Mouse (Mus musculus) fat pad, adult 2 months (tissue): ENCODE measurements around the gene Abcc3.
A peak's percentile ranks its signal among the peaks of the same experiment; 100 is the strongest.

ENCODE experiments used
- DNase-seq: peaks from one replicate; pipeline ENCODE4 v3.0.0-alpha.2; 2011; ENCODE audit warnings: low read depth, low spot score; ENCODE audit errors: extremely low read depth

The Abcc3 gene

GRCm38 (mm10) chr11:94355521-94356217 lies 37.1 kb downstream of the Abcc3 start:
- no peak for DNase-seq

DNA sequence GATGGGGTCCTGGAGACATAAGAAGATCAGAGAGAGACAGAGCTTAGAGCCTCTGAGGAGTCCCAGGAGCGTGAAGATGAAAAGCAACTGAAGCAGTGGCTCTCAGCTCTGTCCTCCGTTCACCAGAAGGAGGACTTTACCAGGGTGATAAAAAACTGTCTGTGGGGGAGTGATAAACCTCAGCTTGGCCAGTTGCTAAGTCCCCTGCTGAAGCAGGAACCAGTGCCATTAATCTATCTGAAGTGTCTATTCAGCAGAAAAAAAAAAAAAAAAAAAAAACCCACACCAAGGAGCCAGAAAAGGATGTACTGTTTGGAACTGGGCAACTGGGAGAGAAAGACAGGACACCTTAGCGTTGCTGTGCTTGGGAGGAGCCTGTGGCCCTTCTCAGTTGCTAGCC lies 41.7 kb downstream of the Abcc3 start:
- no peak for DNase-seq

DNA sequence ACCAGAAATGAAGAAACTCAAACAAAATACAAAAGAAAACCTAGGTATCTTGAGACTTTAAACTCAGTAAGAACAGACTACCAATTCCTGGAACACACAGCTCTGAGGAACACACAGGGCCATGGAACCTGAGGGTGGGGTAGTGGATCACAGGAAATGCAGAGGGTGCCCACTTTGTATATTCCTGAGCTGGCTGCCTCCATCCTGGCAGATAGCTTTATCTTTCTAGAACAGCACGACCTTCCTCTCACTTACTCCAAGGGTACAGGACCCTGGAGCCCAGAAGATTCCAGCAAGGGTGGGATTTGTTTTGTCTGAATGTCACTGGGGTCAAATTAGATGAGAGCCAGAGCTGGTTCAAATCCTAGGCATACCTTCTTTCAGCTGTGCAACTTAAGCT lies 42.5 kb downstream of the Abcc3 start:
- DNase-seq, result no peak

GRCm38 (mm10) chr11:94349839-94350238 lies 43.0 kb downstream of the Abcc3 start:
- DNase-seq, result no peak

- DNase-seq, result no peak
Observed at GRCm38 (mm10) chr11:94347063-94347575, 45.7 kb downstream of the Abcc3 start.

DNA sequence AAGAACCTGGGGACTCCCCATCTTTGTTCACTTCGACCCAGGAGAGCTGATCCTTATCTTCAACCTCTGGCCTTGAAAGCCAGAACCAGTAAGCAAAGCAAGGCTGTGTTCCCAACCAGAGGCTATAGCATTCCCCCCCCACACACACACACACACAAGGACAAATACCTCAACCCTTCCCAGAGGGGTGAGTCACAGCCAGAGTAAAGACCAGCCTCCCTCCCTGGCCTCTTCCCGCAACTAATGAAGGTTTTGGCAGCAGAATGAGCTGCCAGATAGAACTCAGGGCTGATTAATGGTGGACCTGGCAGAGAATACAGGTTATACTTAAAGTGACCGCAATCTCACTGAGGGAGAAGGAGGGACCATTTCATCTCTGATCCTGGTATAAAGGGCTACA lies 46.2 kb downstream of the Abcc3 start:
- peak; percentile 52 for DNase-seq

GRCm38 (mm10) chr11:94345926-94346325 lies 46.9 kb downstream of the Abcc3 start:
- no peak for DNase-seq

- no peak for DNase-seq
Observed at GRCm38 (mm10) chr11:94344470-94344869, 48.3 kb downstream of the Abcc3 start.

GRCm38 (mm10) chr11:94343955-94344358 lies 48.8 kb downstream of the Abcc3 start:
- DNase-seq, result no peak

GRCm38 (mm10) chr11:94342114-94342905 lies 50.5 kb downstream of the Abcc3 start:
- no peak for DNase-seq

DNA sequence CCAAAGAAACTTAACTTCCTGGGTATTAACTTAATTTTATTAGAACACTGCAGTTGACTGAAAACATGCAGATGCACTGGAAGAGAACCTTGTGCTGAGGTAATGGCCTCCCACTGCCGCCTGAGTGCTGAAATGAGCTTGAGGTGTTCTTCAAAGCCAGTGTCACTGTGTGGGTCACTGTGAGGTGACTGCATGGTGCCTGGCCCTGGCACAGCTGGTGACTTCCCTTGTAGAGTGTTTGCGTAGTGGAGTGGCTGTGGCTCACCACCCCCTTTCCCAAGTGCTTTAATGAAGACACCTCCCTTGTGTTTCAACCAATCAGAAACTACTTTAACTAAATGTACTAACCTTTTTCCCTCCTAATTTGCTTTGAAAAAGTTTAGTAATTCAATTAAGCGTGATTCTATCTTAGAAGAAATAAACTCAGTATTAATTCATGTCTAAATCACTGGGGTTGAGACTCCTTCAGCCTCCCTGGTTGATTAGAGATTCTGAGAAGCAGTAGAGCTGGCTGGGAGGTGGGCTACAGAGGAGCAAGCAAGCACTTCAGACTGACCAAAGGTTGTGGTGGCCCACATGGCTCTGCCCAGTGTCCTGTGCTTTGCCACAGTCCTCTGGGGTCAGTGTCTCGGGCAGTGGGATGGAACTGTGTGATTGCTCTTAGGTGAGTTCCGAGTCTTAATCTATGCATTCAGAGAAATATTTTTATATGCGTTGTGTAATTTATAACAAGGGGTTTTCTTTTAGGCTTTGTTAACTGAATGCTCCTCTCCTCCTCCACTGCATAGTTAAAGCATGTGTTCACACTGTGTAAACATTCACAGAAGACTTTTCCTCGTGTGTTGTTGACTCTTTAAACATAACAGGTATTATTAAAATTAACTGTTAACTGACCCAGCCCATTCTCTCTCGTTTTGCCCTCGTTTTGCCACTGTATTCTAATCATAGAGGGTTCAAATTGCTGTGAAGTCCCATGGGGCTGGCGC lies 51.6 kb downstream of the Abcc3 start:
- DNase-seq, result no peak

DNA sequence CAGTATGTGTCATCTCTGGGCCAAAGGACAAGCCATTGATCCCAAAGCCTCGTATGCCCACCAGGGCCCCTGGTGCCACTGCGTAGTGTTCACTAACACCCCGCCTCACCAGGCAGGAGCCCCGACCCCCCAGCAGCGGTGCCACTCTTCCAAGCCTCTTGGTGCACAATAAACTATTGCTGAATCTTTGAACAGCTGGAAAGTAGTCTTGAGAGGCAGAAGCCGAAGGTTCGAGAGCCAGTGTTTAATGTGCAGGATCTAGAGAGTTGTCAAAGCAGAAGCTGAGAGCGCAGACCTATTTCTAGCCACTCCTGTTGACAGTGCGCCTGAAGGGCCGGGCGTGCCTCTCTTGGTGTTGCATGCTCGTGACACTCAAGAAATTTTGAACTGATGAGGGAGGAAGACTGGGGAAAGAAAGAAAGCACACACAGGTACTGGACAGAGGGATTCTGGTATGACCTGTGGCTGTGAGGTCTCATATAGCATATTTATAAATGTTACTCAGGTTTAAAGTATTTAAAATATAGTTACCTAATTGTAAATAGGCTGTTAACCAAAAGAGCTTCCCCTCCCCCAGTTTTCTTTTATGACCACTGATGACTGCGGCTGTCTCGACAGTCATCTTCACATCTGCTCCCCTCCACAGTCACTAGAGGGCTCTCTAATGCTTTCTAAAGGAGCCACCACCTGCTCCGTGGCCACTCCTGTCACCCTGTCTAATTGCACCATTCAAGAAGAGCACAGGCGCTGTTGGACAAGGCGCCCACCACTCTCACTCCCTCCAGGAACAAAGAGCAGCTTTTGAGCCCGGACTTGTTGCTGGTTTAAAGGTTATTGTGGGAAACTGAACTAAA lies 52.8 kb downstream of the Abcc3 start:
- no peak for DNase-seq

DNA sequence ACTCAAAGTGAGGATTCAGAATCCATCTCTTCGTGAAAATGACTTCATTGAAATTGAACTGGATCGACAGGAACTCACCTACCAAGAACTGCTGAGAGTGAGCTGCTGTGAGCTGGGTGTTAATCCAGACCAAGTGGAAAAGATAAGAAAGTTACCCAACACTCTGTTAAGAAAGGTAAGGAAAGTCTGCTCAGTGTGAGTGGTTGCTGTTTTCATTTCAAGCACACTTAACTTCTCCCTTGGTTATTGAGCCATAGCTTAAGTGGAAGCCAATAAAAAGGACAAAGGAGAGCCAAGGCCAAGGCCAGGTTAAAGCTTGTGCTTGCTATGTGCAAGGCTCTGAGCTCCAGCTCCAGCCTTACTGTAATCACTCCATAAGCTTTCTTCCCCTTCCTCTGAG lies 54.5 kb downstream of the Abcc3 start:
- no peak for DNase-seq

DNA sequence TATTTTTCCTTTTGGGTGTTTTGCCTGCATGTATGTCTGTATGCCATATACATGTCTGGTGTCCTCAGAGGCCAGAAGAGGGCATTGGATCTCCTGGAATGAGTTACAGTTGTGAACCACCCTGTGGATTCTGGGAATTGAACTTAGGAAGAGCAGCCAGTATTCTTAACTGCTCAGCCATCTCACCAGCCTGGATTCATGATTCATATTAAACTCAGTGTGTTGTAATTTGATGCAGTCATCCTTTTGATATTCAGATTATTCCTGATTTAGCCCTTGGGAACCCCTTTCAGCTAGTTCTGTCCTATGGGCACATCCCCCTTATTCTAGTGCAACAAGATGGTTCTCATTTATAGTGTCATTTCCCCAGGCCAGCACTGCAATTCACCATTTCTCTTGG lies 56.2 kb downstream of the Abcc3 start:
- DNase-seq, result no peak

DNA sequence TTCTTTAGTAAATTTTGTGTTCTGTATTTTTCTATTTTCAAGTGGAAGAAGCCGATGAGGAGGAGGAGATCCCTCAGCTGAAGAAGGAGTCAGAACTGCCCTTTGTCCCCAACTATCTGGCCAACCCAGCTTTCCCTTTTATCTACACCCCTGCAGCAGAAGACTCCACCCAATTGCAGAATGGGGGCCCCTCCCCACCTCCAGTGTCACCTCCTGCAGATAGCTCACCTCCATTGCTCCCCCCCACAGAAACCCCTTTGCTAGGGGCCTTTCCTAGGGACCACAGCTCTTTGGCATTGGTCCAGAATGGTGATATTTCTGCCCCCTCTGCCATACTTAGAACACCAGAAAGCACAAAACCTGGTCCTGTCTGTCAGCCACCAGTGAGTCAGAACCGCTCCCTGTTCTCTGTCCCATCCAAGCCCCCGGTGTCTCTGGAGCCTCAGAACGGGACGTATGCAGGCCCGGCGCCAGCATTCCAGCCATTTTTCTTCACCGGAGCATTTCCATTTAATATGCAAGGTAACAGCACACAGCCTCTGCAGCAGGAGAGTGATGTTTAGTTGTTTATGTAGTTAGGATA lies 58.3 kb downstream of the Abcc3 start:
- no peak for DNase-seq

DNA sequence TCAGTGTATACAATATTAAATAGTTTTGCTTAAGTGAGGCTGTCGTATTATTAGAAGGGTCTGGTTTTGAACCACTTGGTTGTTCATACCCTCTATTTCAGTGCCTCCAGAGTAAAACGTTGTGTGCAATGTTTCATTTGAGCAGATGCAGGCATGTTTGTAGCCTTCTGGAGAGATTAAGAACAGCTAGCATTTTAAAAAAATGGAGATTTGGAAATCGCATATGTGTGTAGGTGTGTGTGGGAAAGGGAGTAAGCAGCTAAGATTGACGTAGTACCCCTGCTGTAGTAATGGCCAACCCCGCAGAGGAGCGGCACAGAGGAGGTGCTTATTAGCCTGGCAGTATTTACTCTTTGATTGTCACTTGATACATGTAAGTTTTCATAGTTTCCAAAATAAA lies 60.1 kb downstream of the Abcc3 start:
- DNase-seq, result no peak

DNA sequence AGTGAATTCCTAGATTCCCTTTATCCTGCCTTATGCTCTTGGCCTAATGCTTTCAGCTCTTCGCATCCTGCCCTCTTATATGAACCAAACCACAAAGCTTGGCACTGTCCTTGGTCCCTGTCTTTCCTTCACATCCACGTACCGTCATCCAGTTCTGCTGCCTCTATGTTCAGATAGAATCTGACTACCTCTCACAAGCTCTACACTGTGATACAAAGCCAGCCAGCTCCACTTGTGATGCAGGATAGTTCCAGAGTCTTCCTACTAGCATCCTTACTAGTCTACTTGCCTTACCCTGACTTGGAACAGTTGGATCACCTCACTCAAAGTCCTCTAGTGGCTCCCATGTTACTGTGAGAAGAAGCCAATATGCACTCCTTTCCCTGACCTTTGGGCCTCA lies 62.6 kb downstream of the Abcc3 start:
- DNase-seq, result no peak

DNA sequence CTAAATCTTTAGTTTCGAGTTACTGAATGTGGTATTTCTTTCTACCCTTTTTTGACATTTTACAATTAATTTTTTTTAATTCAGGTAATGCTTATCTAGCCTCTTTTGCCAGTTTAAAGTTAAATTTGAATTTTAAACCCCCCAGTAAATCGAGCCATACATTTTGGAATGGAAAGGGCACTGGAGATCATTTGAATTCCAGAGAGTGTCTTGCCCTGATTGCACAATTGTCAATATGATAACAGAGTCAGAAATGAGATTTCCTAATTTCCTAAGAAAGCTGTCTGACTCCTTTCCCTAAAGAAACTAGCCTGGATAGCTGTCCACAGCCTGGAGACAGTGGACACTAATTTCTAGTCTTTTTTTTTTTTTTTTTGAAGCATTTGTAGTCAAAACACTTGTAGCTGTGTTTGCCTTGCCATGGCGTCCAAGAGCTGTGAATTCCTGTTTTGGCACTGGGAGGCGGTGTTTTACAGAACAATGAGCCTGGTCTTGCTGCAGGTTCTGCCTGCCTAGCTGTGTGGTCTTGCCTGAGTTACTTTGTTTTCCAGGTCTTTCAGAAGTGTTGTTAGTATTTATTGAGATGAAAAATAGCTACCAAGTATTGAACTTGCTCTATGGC lies 63.4 kb downstream of the Abcc3 start:
- no peak for DNase-seq

- peak; percentile 62 for DNase-seq
Observed at GRCm38 (mm10) chr11:94328644-94329025, 64.2 kb downstream of the Abcc3 start.
